Mouse (Mus musculus): Measurements from ENCODE around the gene Npr3. TPM values are rescaled to one million over a fixed set of nuclear protein-coding genes. Genes with fewer than 3 reads are reported as not detected.

Npr3 gene
- 0.45 and 0.49 TPM in 2 replicates for polyA plus RNA-seq (2015; fragmentation: Nextera tagmentation; extraction: Ambion mirVana)

DNA sequence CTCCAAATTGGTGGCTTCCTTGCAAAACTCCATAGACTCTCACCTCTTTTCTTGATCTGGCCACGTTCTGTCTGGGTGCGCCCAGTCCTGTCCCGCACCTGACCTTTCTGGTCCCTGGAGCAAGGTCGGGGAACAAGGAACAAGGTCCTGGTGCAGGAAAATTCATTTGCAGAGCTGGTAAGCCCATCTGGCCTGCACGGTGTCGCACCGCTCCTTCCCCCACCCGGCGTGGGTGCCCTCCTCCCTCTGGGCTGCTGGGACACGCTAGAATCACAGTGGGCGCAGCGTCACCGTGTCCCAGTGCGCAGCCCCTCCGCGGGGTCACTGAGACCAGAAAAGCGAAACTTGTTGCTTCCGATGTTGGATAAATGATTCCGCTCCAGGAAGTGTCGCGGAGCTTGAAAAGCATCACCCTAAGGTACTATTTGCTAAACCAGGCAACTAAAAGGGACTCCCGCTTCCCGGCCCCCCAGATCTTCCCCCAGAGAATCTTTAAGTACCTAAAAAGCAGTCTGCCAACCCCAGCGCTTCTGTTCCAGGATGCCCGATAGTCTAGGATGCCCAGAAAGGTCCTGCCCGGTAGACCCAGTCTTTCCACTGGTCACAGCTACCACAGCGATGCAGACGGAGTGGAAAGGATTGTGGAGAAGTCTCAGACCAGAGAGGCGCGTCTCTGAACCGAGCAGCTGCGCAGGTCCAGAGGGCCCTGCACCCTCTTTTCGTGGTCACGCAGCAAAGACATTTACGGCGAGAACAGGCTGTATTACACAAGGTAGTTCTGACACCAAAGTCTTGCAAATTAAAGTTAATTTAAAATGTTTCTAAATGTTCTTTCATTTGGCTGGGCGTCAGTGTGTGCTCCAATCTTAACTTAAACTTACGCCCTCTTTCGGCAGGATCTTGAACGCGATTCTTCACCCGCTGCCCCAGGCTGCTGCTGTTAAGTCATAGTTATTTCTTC lies at the start of gene Npr3:
Npr3 (minus strand) TSS at position 717 of the 961 bp plus-strand sequence.
- DNase-seq (ENCODE audit: low spot score) = peak; percentile 39

DNA sequence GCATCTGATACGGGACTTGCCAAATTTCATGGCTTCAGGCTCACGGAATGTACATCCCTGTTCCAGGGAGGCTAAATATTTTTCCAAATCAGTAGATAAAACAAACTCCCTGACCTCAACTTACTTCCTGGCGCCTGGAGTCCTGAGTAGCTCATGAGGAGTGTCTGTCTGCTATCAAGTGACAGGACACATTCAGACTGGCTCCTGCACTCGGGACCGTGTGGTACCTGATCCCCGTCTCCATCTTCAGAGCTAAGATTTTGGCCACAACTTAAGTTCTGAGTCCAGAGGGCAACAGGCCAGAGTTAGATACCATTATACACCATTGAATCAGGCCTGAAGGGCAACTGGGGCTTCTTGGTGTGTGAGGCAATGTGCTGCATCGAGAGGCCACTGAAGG lies 49.0 kb upstream of the Npr3 start:
- no peak for DNase-seq (ENCODE audit: low spot score)

DNA sequence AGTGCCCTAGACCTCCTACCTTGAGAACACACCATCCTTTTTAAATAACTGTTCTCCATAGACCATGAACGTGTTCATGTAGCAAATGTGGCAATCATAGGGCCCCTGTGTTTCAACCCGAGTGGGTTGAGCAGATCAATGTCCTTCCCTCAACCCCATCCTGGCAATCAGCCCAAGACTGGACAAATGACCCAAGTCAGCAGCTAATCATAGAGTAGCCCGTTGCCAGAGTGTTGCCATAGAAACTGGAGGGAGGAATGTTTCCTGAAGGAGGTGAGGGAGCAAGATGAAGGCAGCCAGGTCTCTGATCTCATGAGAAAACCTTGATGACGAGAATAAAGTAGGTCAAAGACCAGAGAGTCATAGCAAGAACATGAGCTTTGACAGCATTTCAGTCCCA lies 47.1 kb upstream of the Npr3 start:
- DNase-seq (ENCODE audit: low spot score) = no peak

DNA sequence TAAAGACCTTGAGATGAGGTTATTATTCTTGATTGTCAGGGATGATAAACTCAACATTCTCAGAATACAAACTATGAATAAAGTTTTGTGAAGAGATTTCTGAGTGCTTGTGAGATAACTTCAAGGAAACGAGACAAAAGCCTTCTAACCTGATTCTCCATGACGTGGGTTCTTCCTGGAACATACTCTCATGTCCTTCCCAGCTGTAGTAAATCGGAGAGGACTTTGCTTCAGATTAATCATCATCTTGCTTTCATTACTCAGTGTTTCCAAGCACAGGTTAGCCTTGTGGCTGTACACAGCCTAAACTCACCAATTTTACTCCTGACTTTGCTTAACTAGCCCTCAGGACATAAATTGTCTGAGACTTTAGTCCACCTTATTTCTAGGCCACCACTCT lies 45.1 kb upstream of the Npr3 start:
- DNase-seq (ENCODE audit: low spot score) = no peak

DNA sequence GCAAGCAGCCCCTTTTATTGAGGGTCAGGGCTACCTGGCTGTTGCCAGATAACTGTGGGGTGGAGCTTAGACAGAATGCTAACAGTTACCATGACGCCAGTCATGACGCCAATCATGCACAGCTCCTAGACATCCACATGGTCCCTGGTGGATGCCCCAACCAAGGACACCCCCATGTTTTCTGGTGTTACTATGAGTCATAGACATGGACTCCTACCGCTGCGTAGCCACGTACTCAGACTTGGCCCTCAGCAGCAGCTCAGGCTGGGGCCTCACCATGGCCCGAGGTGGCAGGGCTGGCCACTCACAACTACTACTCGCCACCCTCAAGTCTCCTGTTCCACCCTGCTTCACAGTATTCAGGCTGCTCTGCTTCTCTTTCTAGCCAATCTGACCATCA lies 44.1 kb upstream of the Npr3 start:
- no peak for DNase-seq (ENCODE audit: low spot score)

DNA sequence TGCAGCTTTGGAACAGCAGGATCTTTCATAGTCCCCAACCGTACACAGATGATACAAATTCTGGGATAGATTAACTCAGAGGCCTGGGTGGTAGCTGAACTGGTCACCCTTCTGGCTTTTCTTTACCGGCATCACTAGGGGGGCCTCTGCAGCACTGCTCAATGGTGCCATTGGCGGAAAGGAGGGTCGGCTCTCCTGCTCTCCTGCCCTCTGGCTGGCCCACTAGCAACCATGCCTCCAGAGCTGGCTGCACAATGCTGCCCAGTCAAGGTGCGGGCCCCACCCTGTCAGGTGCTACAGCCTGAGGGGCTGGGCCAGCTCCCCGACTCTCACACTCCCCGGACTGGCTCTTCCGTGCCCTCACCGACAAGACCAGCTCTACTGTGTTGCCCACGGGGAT lies 43.1 kb upstream of the Npr3 start:
- no peak for DNase-seq (ENCODE audit: low spot score)

DNA sequence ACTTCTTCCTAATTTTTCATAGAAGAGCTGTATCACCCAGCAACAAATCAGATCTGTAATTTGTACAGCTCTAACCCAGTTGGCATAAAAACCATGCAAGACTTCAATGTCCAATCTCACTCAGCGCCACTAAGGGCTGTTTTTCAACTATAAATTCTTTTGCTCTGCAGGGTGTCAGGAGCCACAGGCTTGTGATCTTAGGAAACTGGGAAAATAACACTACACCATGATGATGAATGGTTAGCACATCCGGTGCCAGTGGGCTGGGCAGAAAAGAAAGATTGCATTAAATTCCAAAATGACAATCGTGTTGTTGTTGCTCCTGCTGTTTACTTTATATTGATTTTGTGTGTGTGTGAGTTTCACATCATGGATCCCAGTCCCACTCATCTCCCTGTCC lies 42.4 kb upstream of the Npr3 start:
- no peak for DNase-seq (ENCODE audit: low spot score)

DNA sequence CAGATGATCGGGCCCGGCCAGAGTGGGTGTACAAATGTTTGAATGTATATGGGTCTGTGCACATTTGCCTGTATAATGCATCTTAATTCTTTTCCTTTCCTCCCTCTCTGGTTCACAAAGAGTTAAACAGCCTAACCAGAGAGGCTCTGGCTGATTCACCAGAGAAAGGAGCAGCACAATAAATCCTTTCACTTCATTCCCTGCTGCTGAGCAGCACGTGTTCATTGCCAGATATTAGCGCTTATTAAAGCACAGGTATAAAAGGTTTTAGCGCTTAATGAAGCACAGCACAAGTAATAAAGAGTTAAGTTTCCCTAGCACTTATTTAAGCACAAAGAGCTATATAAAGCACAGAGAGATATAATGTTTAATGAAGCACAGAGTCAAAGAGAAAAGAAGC lies 33.8 kb upstream of the Npr3 start:
- DNase-seq (ENCODE audit: low spot score) = no peak

DNA sequence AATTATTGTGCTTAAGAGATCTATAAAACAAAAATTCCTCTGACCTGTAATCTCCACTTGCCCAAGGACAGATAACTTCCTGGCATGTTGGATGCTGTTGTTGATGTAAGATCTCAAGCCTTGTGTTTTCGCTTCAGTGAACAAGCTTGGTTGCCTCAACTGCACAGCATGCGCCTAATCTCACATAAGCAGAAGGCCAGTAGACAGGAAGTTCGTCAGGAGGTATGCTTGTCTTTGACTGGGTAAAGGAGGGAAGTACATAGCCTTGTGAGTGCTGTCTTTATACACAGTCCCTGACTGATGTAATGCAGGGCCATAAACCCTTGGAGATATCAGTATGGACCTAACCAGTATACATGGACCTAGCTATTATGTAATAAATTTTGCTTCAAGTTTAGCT lies 20.7 kb upstream of the Npr3 start:
- DNase-seq (ENCODE audit: low spot score) = no peak

DNA sequence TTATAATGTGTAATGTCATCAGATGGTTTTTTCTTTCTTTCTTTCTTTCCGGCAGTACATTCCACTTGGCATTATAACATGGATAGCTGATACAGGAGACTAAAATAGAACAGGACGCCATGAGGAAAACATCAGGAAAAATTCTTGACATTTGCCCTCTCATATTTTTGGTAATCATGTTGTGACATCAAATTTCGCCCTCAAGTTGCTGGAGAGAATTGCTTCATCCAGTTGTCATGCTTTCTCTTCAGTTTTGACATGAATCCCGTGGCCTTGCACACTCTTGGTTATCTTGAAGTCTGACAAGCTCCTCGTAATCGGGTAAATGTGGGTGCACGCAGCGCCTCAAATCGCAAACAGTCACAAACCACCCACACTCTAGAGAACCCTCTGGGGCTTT lies 7.0 kb upstream of the Npr3 start:
- DNase-seq (ENCODE audit: low spot score) = no peak

DNA sequence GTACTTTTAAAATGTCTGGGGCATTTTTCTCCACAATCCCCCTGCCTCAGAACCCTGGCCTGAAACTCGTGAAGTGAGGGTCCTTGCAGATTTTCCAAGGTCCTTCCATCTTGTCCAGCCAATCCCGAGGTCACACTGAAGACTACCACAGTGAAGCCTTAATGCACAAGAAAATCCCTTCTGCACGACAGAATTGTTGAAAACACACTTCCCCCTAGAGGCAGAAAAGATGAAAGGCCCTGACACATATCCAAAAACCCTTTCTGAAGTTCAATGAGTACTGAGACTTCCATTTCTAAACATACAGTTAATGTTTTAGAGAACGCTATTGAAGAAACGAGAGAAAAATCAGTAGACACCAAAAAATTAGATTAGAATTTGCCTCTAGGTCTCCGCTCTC lies 2.8 kb upstream of the Npr3 start:
- peak; percentile 9 for DNase-seq (ENCODE audit: low spot score)

DNA sequence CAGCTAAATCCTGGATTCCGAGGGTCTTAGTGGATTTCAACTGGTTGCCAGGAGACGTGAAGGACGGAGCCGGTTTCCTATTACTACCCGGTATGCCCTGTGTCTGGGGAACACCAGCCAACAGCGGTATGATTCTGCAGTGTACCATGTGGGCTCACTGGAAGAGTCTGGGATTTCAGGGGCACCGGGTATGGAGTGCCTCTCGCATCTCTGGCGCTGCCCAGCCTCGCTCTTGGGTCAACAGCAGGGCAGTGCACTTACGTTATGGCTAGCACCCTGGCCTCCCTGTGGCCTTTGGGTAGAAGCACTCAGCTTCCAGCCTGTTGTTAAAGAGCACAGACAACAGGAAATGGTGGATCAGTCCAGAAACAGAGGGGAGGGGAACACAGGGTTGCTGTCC lies 1.1 kb upstream of the Npr3 start:
- DNase-seq (ENCODE audit: low spot score) = no peak

DNA sequence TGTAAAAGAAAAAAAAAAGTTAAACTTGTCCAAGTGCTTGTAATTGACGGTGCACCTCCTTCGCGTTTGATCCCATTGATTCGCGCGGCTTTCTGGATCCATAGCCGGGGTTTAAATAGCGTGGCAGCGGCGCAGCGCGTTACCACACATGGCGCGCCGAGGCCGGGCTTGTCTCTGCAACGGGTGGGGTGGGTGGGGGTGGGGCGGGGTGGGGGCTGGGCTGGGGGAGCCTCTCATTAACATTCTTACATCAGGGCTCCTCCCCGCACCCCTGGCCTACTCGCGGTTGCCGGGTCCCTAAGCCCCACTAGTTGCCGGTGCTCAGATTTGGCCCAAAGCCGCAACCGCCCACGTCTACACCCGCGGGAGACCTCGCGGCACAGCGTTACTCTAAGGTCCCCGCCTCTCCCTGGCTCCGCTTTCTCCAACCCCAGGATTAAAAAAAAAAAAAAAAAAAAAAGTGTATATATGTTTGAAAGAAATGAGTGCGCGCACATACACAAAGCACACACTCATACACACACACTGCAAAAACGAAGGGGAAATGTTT lies 991 bp downstream of the Npr3 start:
- no peak for DNase-seq (ENCODE audit: low spot score)

DNA sequence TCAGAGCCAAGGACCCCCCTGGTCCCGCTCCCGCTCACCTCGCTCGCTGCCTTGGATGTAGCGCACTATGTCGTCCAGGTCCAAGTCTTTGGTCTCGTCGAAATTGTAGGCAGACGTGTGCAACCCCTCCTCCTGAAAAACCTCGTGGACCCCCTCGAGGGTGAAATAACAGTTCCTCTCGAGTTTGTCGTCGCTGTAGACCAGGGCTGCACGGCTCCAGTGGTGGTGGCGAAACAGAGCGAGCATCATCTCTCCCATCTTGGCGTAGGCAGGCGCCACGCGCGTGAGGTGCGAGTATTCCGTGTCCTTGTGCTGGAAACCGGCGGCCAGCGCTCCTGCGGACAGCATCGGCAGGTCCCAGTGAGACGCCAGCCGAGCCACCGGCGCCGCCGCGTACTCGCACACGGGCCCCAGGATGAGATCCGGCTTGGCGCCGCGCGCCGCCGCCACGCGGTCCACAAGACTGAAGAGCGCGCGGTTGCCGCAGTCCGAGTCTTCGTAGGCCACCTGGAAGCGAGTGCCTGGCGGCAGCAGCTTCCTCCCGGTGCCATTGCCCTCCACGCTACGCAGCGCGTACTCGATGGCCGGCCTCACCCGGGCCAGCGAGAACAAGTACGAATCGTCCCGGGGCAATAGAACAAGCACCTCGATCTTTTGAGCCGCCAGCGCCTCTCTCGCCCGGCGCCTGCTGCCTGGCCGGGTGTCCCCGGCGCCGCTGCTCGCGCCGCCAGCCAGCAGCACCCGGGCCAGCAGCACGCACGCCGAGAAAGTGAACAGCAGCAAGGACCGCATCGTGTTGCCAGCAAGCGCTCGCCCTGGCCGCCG lies 2.0 kb downstream of the Npr3 start:
- no peak for DNase-seq (ENCODE audit: low spot score)

DNA sequence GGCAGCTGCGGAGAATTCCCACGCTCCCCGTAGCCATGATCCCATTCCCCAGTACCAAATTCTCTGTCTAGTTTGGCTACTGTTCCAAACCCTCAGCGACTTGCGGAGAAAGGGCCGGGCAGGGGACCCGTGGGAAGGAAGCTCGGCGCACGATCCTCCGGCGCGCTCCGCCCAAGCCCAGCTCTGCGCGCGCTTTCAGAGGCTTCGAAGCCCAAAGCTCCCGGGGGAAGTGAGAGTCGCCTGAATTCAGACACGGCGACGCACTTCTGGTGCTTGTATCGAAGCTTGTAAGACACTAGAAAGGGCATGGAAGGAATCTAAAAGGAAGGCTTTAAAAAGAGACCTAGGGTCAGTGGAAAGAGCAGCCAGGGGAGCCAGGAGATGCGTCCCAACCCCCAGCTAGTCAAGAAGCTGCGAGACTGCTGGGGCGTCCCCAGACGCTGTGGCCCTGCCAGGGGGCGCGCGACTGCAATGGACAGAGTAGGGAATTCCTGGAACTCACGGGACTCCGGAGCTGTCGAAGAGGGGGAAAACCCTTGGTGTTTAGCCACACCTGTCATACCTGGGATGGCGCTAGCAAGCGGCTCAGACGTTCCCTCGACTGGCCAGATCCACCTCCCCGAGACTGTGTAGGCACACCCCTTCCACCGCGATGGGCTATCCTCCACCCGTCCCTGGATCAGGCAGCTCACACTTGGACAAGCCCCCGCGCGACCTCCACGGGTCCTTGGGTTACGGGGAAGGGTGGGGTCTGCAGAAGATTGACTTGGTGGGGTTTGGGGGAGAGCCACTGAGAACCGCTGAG lies 2.8 kb downstream of the Npr3 start:
- DNase-seq (ENCODE audit: low spot score) = no peak

DNA sequence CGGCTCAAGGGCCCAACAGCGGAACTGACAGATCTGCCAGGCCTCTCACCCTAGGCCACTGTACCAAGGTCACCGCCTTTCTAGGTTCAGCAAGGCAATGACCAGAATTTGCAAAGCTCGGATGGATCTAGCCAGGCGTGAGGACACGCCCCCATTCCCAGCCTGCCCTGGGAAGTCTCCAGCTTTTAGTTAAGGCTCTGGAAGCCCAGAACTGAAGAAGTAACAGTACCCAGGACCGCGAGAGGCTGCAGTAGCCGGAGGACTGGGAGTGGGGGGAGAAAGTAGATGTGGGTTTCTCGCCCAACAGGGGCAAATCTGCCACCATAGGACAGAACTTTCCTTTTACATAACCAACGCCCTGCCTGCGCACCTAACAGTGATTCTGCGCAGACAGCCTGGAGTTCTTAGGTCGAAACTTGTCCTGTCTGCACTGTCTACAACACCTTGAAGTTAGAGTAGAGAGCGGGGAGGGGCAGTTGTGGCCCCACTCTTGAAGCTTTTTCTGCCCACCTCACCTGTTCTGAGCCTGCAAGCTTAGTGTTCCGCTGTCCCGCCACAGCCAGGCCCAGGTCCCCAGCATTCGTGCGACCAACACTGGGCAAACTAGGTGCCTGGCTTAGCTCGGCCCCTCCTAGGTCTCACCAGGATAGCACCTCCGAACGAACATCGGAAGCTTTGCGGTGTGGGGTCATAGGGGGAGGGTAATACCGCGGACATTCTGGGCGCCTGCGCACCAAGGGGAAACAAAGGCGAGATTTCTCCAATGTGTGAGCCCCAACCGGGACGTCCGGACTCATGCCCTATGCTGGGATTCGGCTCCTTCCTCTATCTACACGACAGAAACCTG lies 3.7 kb downstream of the Npr3 start:
- no peak for DNase-seq (ENCODE audit: low spot score)

DNA sequence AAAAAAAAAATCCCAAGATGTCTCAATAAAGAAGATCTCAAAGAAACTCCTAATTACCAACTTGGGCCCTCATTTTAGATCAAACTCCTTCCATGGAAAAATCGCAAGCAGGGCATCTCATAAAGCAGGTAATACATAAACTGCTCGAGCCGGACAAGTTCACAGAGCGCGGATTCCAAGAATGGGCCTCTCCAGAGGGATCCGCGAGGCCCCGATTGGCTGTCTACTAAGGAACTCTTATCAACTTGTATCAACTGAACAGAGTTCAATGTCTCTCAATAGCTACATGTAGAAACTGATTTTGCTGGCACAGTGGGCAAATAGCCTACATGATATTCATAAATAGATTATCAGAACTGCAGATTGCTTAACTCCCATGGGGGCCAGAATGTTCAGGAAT lies 9.5 kb downstream of the Npr3 start:
- no peak for DNase-seq (ENCODE audit: low spot score)

DNA sequence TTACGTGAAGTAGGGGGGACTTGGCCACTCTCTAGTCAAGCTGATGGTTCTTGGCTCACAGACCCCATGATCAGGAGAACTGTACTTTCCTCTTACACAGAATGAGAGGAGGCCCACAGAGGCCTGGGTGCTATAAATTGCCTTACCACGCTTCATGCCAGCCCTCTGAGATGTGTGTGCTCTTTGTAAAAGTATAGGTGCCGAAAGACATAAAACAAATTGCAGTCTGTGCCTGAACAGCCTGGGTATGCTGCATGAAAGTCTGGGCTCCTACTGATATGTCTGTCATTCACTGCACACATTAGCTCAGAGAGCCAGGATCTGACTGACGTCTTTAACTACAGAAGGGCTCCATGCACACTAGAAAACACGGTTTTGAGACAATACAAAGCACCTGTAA lies 9.9 kb downstream of the Npr3 start:
- DNase-seq (ENCODE audit: low spot score) = no peak

DNA sequence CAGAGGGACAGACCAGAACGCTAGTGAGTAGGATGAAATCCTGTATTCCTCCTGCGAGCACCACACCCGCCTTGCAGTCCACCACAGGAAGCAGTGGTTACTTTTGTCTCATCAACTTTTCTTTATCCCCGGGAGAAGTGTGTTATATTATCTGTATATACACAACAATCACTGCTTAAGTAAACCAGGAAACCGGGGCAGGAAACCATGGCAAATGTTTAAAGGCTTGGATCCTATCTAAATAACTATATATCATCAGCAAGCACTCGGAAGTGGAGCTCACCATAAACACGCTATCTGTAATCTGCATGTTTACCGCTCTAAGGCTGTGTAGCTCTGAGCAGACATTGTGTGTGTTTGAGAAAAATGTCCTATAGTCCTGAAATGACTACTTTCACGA lies 13.1 kb downstream of the Npr3 start:
- no peak for DNase-seq (ENCODE audit: low spot score)

DNA sequence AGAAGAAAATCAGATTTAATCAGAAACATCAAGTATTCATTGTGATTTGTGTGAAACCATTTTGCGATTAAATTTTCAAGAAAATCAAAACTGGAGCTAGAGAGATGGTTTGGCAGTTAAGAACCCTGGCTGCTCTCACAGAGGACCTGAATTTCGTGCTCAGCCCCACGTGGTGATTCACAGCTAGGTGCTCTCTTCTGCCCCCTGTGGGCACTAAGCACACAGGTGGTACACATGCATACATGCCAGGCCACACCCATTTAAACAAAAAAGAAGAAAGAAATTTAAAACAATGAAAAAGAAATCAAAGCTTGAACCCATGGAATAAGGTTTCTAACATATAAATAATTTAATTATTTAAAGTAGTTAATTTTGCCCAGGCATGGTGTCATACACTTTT lies 15.7 kb downstream of the Npr3 start:
- peak; percentile 18 for DNase-seq (ENCODE audit: low spot score)

All from thymus, postnatal 0 days (tissue).